Mouse (Mus musculus) left cerebral cortex, adult 18-20 months (tissue): ENCODE measurements at regions not wholly inside any gene's neighbourhood (a gene's known extent, or its start where the extent isn't known, plus 50 kb on each side); places are given as distances from the start of the nearest gene placed in this dataset.

Experiments used
- DNase-seq, 2 experiments: peaks; one replicate each; pipeline ENCODE4 v3.0.0; 2021 to 2022; ENCODE audit warnings: low spot score in 2 of 2, mixed read lengths in 1 of 2

DNA sequence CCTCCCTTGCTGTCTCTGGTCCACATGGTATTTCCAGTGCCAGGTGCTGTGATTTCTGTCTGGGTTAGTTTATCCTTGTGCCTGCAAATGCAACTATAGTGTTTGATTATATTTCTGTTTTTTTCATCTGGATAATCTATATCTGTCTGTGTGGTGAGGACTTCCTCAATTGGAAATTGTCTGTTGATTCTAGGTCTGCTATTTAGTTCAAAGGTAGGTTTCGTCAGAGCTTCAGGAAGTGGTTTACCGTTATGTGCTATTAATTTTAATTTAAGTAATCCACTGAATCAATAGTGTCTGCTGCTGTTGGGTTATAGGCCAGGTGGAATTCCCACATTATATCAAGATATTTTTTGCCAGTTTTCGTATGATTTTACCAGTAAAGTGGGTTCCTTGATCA, 2143.9 kb downstream of the 4930444P10Rik start:
- DNase-seq = no peak

DNA sequence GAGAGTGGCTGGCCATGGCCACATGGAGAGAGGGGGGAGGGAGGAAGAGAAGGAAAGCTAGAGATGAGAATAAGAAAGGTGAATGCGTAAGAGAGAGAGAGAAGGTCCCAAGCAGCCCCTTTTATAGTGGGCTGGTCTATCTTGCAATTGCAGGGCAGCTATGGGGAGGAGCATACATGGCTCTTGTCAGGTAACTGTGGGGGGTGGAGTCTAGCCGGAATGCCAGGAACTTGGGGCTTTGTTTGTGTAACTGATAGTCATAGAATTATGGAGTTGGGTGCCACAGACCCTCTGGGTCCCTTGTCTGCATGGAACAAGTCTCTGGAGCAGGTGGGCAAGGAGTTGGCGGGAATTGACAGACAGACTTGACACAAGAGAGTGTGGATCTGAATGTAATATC, 2151.8 kb downstream of the 4930444P10Rik start:
- no peak for DNase-seq

DNA sequence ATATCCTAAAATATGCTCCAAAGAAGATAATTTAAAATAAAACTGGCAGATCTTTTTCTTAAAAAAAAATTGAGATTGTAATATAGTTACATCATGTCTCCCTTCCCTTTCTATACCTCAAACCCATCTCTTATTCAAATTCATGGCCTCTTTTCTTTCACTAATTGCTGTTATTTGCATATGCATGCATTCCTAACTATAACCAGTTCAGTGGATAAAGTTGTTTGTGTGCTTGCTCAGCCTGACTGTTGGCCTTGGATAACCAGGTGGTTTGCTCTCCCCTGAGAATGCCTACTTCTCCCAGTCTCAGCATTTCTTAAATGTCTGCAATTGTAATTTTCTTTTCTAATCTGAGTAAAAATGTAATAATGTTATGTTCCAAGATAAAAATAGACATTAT, 2154.8 kb downstream of the 4930444P10Rik start:
- no peak for DNase-seq

- no peak for DNase-seq
Measured at GRCm38 (mm10) chr1:13935938-13936491, 2157.1 kb downstream of the 4930444P10Rik start.

- no peak for DNase-seq
Measured at GRCm38 (mm10) chr1:13928679-13929078, 2164.4 kb downstream of the 4930444P10Rik start.

DNA sequence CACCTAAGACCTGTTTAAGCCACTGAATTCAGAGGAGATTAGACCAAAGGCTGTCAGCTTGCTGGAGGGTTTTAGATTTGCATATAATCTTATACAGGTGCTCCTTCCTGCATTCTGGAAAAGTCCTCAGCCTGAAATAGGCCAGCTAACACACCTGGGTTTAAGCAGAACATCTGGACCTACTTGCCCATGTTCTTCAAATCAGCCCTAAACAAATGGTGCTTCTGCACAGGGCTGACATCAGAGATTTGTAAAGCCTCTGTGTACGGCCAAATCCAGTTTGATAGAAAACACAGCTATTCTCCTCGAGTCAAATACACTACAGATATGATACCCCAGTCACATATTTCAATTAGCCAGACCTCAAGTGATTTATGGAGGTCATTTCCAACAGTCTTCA, 2165.2 kb downstream of the 4930444P10Rik start:
- DNase-seq = no peak

DNA sequence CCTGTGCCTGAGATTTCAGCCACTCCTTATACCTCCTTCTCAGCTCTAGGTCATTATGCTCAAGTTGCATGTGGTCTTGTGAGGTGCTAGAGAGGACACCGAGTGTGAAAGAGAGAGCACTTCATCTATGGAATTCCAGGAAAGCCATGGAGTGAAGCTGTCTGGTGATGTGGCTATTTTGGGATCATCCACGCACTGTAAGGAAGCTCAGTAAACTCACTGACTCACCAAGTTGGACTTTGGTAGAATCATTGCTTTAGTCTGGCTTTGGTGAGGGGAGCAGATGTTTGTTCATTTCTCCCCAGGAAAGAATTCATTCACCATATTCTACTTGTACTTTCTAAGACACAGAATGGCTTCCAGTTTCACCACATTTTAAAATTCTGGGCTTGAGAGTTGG, 2167.1 kb downstream of the 4930444P10Rik start:
- no peak for DNase-seq

DNA sequence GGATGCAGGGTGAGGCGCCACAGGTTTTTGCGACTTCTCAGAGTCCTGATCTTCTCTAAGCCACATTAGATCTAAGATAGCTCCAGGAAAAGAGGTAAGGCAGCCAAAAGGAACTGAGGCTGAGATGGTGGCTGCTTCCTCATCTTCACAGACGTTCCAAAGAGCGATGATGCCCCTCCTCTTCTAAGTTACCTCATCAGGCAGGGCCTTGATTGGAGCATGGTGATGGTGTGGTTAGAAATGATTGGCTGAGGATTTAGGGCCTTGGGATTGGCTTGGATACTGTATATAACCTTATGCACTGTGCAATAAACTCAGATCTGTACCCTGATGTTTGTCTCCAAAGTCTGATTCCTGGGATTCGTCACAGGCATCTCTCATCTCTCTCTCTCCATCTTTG, 2177.9 kb downstream of the 4930444P10Rik start:
- DNase-seq = no peak

DNA sequence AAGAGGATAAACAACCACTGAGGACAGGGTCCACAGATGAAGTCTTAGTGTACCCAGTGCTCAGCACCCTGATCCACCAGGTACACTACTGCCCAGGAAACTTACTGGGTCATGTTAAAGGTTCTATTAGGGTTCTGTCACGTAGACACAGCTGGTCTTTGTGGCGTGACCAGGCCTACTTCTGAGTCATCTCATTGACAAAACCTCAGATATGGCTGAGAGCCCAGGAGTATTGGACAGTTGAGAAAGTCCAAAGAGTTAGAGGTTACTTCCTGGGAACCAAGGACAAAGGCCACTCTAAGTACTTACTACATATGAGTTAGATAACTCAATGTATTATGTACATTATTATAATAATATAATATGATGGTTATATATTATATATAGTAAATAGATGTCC, 2214.0 kb downstream of the 4930444P10Rik start:
- no peak for DNase-seq

DNA sequence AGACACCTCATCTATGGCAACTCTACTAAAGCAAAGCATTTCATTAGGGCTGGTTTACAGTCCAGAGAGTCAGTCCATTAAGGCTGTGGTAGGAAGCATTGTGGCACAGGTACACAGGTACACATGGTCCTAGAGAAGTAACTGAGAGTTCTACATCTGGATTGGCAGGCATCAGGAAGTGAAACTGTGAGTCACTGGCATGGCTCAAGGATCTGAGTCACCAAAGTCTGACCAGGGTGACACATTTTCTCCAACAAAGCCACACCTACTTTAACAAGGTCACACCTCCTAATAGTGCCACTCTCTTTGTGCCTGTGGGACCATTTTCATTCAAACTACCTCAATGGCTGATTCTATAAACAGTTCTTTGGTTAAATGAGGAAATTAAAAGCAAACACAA, 2219.2 kb downstream of the 4930444P10Rik start:
- no peak for DNase-seq

DNA sequence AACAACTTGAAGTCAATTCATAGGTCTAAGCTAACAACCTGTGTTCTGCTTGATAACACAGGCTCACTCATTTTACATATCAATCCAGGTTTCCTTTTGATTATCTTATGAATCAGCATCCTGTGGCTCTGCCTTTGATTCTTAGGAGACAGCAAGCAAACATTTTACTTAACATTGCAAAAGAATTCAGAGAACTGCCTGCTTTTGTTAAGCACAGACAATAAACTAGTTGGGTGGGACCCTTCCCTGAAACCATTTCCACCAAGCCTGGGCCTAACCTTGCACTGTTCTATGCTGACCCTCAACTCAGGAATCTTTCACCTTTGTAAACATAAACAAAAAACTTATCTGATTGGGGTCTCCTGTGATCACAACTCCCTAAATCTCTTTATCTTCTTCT, 2220.6 kb downstream of the 4930444P10Rik start:
- no peak for DNase-seq

DNA sequence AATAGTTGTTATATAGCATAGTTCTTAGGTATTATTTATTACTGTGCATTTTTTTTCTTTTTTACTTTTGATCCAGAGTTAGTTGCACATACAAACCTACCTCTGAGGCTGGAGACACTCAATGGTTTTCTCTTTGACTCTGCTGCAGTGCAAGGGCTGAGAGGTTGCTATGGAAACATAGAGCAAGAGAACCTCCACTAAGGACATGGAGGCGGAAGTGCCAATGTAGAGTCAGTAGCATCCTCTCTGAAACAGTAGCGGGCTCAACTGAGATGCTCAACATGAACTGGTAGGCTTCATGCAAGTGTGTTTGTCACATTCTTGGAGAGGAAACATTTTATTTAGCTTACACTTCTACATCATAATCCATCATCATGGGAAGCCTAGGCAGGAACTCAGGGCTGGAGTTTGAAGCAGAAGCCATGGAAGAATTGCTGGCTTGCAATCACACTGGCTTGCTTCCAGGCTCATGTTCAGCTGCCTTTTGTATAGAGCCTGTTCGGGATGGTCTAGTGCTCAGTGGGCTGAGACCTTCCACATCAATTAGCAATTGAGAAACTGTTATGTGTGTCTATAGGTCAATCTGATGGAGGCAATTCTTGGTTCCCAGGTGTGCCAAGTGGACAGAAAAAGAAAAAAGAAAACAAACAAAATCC, 2222.4 kb downstream of the 4930444P10Rik start:
- peak; percentile 11 to 14 for DNase-seq

GRCm38 (mm10) chr1:13865713-13866112, 2227.4 kb downstream of the 4930444P10Rik start:
- no peak for DNase-seq

GRCm38 (mm10) chr1:13863712-13864111, 2229.4 kb downstream of the 4930444P10Rik start:
- no peak for DNase-seq

- DNase-seq = no peak
Measured at GRCm38 (mm10) chr1:13861070-13861511, 2232.0 kb downstream of the 4930444P10Rik start.

GRCm38 (mm10) chr1:13860469-13860868, 2232.7 kb downstream of the 4930444P10Rik start:
- no peak for DNase-seq

- DNase-seq = no peak
Measured at GRCm38 (mm10) chr1:13859723-13860122, 2233.4 kb downstream of the 4930444P10Rik start.

DNA sequence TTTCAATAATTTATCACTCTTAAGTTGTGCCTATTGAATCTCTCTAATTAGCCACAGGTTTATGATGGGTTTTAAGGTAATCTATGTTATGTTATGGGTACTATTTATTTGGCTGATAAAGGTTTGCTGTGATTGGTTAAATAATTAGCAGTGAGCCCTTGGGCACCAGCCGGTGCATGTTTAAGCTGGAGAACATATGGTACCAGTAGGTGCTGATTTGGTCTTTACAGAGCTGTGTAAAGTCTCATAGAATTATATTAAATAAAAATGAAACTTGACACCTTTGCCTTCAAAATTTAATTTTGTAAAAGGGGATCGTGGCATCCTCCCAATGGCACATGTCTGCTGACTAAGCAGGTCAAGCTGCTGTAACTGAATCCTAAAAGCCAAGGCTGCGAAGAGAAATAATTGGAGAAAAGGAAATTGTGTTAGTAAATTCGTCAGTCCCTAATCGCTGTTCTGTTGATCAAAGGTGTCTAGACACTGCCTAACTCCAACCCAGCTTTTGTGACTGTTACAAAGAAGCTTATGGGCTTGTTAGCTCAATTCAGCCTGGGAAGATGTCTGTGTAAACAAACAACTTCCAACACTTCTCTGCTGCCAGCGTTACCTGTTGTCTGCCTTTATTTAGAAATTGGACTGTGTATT, 2234.6 kb downstream of the 4930444P10Rik start:
- no peak for DNase-seq

DNA sequence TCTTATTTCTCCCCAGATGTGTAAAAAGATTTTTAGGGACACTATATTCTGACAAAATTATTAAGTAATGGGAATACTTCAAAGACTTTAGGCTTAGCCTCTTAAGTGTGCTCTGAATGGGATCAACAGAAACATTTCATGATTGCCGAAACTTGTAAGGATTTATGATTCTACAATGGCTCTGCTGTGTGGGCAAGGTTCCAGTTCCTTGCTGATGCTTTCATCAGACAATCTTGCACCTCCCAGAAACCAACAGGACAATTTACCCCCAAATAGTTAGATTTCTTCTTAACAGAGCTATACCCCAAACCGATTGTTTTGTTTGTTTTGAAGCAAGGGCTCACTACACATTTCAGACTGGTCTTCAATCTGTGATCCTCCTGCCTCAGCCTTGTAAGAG, 2236.1 kb downstream of the 4930444P10Rik start:
- no peak for DNase-seq

DNA sequence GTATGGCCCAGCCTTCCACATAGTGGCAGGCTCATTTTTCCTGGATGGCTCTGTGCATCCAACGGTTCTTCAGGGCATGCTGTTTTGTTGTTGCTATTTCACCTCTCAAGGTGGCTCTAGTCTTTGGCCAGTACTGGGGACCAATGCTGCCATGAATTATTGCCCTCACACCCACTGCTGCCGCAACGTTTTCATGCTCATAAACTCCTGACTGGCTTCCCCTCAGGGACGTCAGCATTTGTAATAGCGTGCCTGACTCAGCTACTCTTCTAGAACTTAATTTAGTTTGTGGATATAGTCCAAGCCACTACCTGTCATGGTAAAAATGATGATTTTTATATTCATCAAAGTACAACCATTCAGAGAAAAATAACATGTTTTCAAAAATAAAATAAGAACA, 2242.0 kb downstream of the 4930444P10Rik start:
- DNase-seq = no peak

DNA sequence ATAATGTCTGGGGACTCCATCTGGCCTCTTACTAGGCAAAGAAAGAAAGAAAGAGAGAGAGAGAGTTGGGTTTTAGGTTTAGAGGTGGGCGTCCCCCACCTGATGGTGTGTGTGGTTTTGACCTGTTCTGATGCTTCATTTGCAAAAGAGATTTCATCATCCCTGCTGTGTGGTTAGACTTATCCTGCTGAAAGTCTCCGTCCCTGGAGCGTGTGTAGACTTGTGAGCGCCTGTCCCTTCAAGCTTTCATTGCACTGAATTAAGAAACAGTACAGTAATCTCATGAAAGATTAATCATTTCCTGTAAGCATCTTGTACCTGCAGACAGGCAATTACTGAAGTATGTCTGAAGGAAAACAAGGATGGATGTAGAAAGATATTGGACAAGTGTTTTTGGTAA, 2244.1 kb downstream of the 4930444P10Rik start:
- DNase-seq = no peak

- no peak for DNase-seq
Measured at GRCm38 (mm10) chr1:13846336-13846865, 2246.7 kb downstream of the 4930444P10Rik start.

GRCm38 (mm10) chr1:13840309-13840622, 2252.9 kb downstream of the 4930444P10Rik start:
- DNase-seq = no peak
